Mouse (Mus musculus) CH12.LX (cell line): ENCODE results near the gene Cenpm.

Source experiments
- CTCF ChIP-seq, 2 experiments: IDR thresholded peaks in 1 of 2; conservative IDR thresholded peaks in 1 of 2; 2 replicates each; pipeline ENCODE4 v1.5.1; 2011 to 2012; ENCODE audit warnings: low read depth in 2 of 2, low read length in 2 of 2, improper control_type of control experiment in 1 of 2, inconsistent platforms in 1 of 2, mild to moderate bottlenecking in 1 of 2, moderate library complexity in 1 of 2
- PAX5 ChIP-seq: IDR thresholded peaks from 2 replicates; pipeline ENCODE4 v1.6.1; 2012; ENCODE audit warnings: low read length, inconsistent platforms, mixed read lengths
- USF1 ChIP-seq: IDR thresholded peaks from 2 replicates; pipeline ENCODE4 v1.6.1; 2014; ENCODE audit warnings: low read depth, mild to moderate bottlenecking, inconsistent platforms, low read length, improper control_type of control experiment

DNA sequence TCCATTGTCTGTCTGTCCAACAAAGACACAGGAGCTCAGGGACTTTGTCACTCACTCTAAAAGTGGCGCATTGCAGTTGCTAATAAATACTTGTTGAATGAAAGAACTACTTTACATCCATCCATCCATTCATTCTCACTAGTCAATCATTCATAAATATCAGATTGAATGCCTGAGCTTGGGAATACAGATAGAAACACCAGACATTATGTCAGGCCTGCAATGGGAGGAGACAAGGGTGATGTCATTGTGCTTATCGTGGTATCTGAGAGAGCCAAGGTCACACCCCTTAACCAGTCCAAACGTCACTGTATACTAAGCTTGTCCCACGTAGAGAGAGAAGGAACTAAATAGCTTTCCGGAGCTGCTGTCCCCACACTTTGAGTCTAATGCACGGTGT is 7.5 kb upstream of the Cenpm start, which contains the start of gene 1500009C09Rik:
- TF ChIP-seq CTCF (conservative IDR thresholded peaks at IDR 0.05 in 1 of 2, IDR thresholded peaks at IDR 0.05 in 1 of 2; ENCODE audit: low read depth in 2 of 2, low read length in 2 of 2) (no peak), USF1 (no peak), PAX5 (no peak)
